Mouse (Mus musculus): Measurements from ENCODE around the gene Shd. TPM values are rescaled to one million over a fixed set of nuclear protein-coding genes. Genes with fewer than 3 reads are reported as not detected.

The Shd gene
- polyA plus RNA-seq, 1 experiment from 2014 or later, result 19.9 TPM

GRCm38 (mm10) chr17:56010255-56010654, 40.0 kb downstream of the Shd start:
- Histone ChIP-seq H3K36me3 (peaks cover 30% of the 10 kb centered on the region), H3K27ac (peak overlapping the region; percentile 92; the same call in 1 of the 2 replicates), H3K4me2 (peak overlapping the region; percentile 98), H3K4me1 (peaks cover 25% of the 10 kb centered on the region), H3K9me3 (no peaks in the 10 kb centered on the region), H3K9ac (peak overlapping the region; percentile 82; the same call in 1 of the 2 replicates), H3K27me3 (no peaks in the 10 kb centered on the region), H3K4me3 (peak overlapping the region; percentile 91)
- no peak for ATAC-seq (ENCODE audit: insufficient number of reproducible peaks, low FRiP score, low TSS enrichment, low read depth)
- WGBS, result 63% methylated on average over 14 of the region's 14 CpGs

GRCm38 (mm10) chr17:56010681-56011080, 40.4 kb downstream of the Shd start:
- H3K27ac ChIP-seq, result no peak overlapping the region
- WGBS, result 8% methylated on average over 9 of the region's 9 CpGs

GRCm38 (mm10) chr17:56011441-56011840, 41.2 kb downstream of the Shd start:
- H3K27ac ChIP-seq, result no peak overlapping the region
- no peaks in the 10 kb centered on the region for H3K27me3 ChIP-seq
- H3K4me2 ChIP-seq, result no peak overlapping the region
- H3K4me3 ChIP-seq, result no peak overlapping the region
- H3K9me3 ChIP-seq, result no peaks in the 10 kb centered on the region
- peaks cover 22% of the 10 kb centered on the region for H3K4me1 ChIP-seq
- 88% methylated on average over 7 of the region's 7 CpGs for WGBS
- H3K9ac ChIP-seq, result no peak overlapping the region
- no peak for ATAC-seq (ENCODE audit: insufficient number of reproducible peaks, low FRiP score, low TSS enrichment, low read depth)
- H3K36me3 ChIP-seq, result peaks cover 42% of the 10 kb centered on the region

More at GRCm38 (mm10) chr17:56010681-56011080, 40.4 kb downstream of the Shd start:
- no peaks in the 10 kb centered on the region for H3K9me3 ChIP-seq
- H3K4me2 ChIP-seq, result peak overlapping the region; percentile 98
- H3K9ac ChIP-seq, result 0 out of 2 replicates have a peak overlapping the region, but pooled peaks have one; percentile 82
- peak overlapping the region; percentile 91 for H3K4me3 ChIP-seq
- peaks cover 22% of the 10 kb centered on the region for H3K4me1 ChIP-seq
- peaks cover 34% of the 10 kb centered on the region for H3K36me3 ChIP-seq
- no peak for ATAC-seq (ENCODE audit: insufficient number of reproducible peaks, low FRiP score, low TSS enrichment, low read depth)
- no peaks in the 10 kb centered on the region for H3K27me3 ChIP-seq

GRCm38 (mm10) chr17:56015293-56015692, 45.0 kb downstream of the Shd start:
- H3K27ac ChIP-seq, result no peak overlapping the region
- WGBS, result 91% methylated on average over 9 of the region's 9 CpGs
- no peaks in the 10 kb centered on the region for H3K27me3 ChIP-seq
- no peak overlapping the region for H3K4me3 ChIP-seq
- H3K36me3 ChIP-seq, result peaks cover 77% of the 10 kb centered on the region
- no peak overlapping the region for H3K9ac ChIP-seq
- no peak for ATAC-seq (ENCODE audit: insufficient number of reproducible peaks, low FRiP score, low TSS enrichment, low read depth)
- no peak overlapping the region for H3K4me2 ChIP-seq
- H3K4me1 ChIP-seq, result peaks cover 7% of the 10 kb centered on the region
- no peaks in the 10 kb centered on the region for H3K9me3 ChIP-seq

GRCm38 (mm10) chr17:56016382-56016781, 46.1 kb downstream of the Shd start:
- H3K9me3 ChIP-seq, result no peaks in the 10 kb centered on the region
- H3K36me3 ChIP-seq, result peaks cover 76% of the 10 kb centered on the region
- H3K4me3 ChIP-seq, result no peak overlapping the region
- H3K27ac ChIP-seq, result no peak overlapping the region
- no peaks in the 10 kb centered on the region for H3K4me1 ChIP-seq
- WGBS, result 86% methylated on average over 8 of the region's 8 CpGs
- no peak overlapping the region for H3K9ac ChIP-seq
- no peaks in the 10 kb centered on the region for H3K27me3 ChIP-seq
- H3K4me2 ChIP-seq, result no peak overlapping the region
- no peak for ATAC-seq (ENCODE audit: insufficient number of reproducible peaks, low FRiP score, low TSS enrichment, low read depth)

- Histone ChIP-seq H3K4me2 (no peak overlapping the region), H3K36me3 (peaks cover 69% of the 10 kb centered on the region), H3K27me3 (no peaks in the 10 kb centered on the region), H3K4me3 (no peak overlapping the region), H3K27ac (peak overlapping the region; percentile 7; the same call in 1 of the 2 replicates), H3K9ac (no peak overlapping the region), H3K4me1 (peaks cover 2% of the 10 kb centered on the region; the same call in 1 of the 2 replicates), H3K9me3 (no peaks in the 10 kb centered on the region)
- no peak for ATAC-seq (ENCODE audit: insufficient number of reproducible peaks, low FRiP score, low TSS enrichment, low read depth)
- WGBS, result 74% methylated on average over 15 of the region's 15 CpGs
Observed at GRCm38 (mm10) chr17:56016793-56017785, 46.8 kb downstream of the Shd start.

- H3K4me2 ChIP-seq, result no peak overlapping the region
- H3K27me3 ChIP-seq, result no peaks in the 10 kb centered on the region
- no peak overlapping the region for H3K27ac ChIP-seq
- no peak overlapping the region for H3K9ac ChIP-seq
- H3K4me3 ChIP-seq, result no peak overlapping the region
- 87% methylated on average over 7 of the region's 7 CpGs for WGBS
- no peak for ATAC-seq (ENCODE audit: insufficient number of reproducible peaks, low FRiP score, low TSS enrichment, low read depth)
- H3K9me3 ChIP-seq, result no peaks in the 10 kb centered on the region
- H3K36me3 ChIP-seq, result peaks cover 65% of the 10 kb centered on the region
- H3K4me1 ChIP-seq, result peaks cover 6% of the 10 kb centered on the region; the same call in 1 of the 2 replicates
Observed at GRCm38 (mm10) chr17:56017848-56018247, 47.6 kb downstream of the Shd start.

GRCm38 (mm10) chr17:56018347-56019131, 48.3 kb downstream of the Shd start:
- Histone ChIP-seq H3K36me3 (peaks cover 62% of the 10 kb centered on the region), H3K9ac (no peak overlapping the region), H3K4me1 (peaks cover 8% of the 10 kb centered on the region; the same call in 1 of the 2 replicates), H3K9me3 (no peaks in the 10 kb centered on the region), H3K4me2 (no peak overlapping the region), H3K27me3 (no peaks in the 10 kb centered on the region), H3K4me3 (no peak overlapping the region), H3K27ac (no peak overlapping the region)
- WGBS, result 70% methylated on average over 20 of the region's 20 CpGs
- no peak for ATAC-seq (ENCODE audit: insufficient number of reproducible peaks, low FRiP score, low TSS enrichment, low read depth)

GRCm38 (mm10) chr17:56020400-56021084, 50.3 kb downstream of the Shd start:
- H3K4me3 ChIP-seq, result no peak overlapping the region
- H3K4me1 ChIP-seq, result peaks cover 24% of the 10 kb centered on the region; the same call in 1 of the 2 replicates
- peaks cover 53% of the 10 kb centered on the region for H3K36me3 ChIP-seq
- no peaks in the 10 kb centered on the region for H3K27me3 ChIP-seq
- no peak overlapping the region for H3K4me2 ChIP-seq
- H3K9me3 ChIP-seq, result no peaks in the 10 kb centered on the region
- WGBS, result 89% methylated on average over 6 of the region's 6 CpGs
- H3K27ac ChIP-seq, result peak overlapping the region; percentile 12; the same call in 1 of the 2 replicates
- no peak overlapping the region for H3K9ac ChIP-seq
- no peak for ATAC-seq (ENCODE audit: insufficient number of reproducible peaks, low FRiP score, low TSS enrichment, low read depth)

GRCm38 (mm10) chr17:56021161-56021910, 51.1 kb downstream of the Shd start:
- Histone ChIP-seq H3K27me3 (no peaks in the 10 kb centered on the region), H3K9ac (no peak overlapping the region), H3K4me3 (no peak overlapping the region), H3K36me3 (peaks cover 45% of the 10 kb centered on the region), H3K9me3 (no peaks in the 10 kb centered on the region), H3K4me1 (peaks cover 24% of the 10 kb centered on the region; the same call in 1 of the 2 replicates), H3K27ac (no peak overlapping the region), H3K4me2 (no peak overlapping the region)
- 72% methylated on average over 4 of the region's 4 CpGs for WGBS
- ATAC-seq (ENCODE audit: insufficient number of reproducible peaks, low FRiP score, low TSS enrichment, low read depth), result no peak

Data from limb, embryonic 15.5 days (tissue).